Mouse (Mus musculus): ENCODE data around the gene Hyal5. TPM values are rescaled to one million over a fixed set of nuclear protein-coding genes. Genes with fewer than 3 reads are reported as not detected.

Gene Hyal5
- polyA plus RNA-seq, 1 experiment from 2014 or later, result not detected

Other genes starting within 250 kb of the Hyal5 start
- gene Wasl, start 193.0 kb upstream of the Hyal5 start, polyA plus RNA-seq (2016; fragmentation: Nextera tagmentation; extraction: Ambion mirVana), result 27.9 and 30.9 TPM in 2 replicates
- gene Hyal6, start 124.8 kb upstream of the Hyal5 start, polyA plus RNA-seq (2016; fragmentation: Nextera tagmentation; extraction: Ambion mirVana), result not detected in 2 replicates
- gene Hyal4, start 109.7 kb upstream of the Hyal5 start, polyA plus RNA-seq (2016; fragmentation: Nextera tagmentation; extraction: Ambion mirVana), result not detected in 2 replicates
- not detected in 2 replicates for gene Spam1, start 66.8 kb upstream of the Hyal5 start, polyA plus RNA-seq (2016; fragmentation: Nextera tagmentation; extraction: Ambion mirVana)
- gene Tmem229a, start 98.3 kb downstream of the Hyal5 start, polyA plus RNA-seq (2016; fragmentation: Nextera tagmentation; extraction: Ambion mirVana), result 0.05 and 0.07 TPM in 2 replicates